Mouse (Mus musculus): ENCODE data around the gene Aplnr. TPM values are rescaled to one million over a fixed set of nuclear protein-coding genes. Genes with fewer than 3 reads are reported as not detected.

Gene Aplnr
- polyA plus RNA-seq, 1 experiment, result 24.8 TPM

DNA sequence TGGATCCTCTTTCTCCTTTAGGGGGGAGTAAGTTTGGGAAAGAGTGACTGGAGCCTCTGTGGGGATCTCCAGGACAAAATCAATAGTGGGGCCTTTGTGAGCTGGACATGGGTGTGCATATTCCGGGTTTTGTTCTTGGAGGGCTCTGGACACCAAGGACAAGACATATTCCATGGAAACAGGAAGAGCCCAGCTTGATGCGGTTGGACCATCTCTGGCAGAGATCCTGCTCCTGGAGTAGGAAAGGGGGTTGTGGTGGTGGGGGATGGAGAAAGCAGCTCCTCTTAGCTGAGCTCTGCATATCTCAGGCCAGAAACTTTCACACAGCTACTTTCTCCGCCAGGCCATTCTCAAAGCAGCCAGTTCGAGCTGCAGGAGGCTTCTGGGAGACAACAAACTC is 3.4 kb downstream of the Aplnr start:
- DNase-seq (ENCODE audit: low read depth), result no peak
- TF ChIP-seq POLR2A (IDR thresholded peaks at IDR 0.05; ENCODE audit: borderline replicate concordance, extremely low read depth, insufficient read depth, insufficient read length, poor library complexity, severe bottlenecking) (no peak), CTCF (IDR thresholded peaks at IDR 0.05; ENCODE audit: borderline replicate concordance, extremely low read depth, insufficient read depth, insufficient read length) (no peak)

DNA sequence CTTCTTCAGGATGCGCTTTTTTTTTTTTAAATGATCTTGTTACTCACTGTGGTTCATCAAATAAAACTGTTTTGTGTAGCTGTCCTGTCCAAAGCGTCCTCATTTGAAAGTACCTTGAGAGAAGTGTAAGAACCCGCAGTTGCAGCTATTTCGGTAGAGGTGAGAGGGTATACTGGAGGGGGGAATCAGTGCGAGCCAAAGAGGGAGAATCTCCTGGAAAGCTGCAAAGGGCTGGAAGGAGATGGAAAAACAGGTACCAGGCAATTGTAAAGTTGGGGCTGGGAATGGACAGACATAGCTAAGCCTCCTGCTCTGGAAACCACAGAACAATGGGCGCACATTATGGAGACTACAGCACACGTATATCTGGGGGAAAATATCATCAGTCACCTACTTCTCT is 3.8 kb downstream of the Aplnr start:
- DNase-seq (ENCODE audit: low read depth), result no peak
- no peak for TF ChIP-seq CTCF (IDR thresholded peaks at IDR 0.05; ENCODE audit: borderline replicate concordance, extremely low read depth, insufficient read depth, insufficient read length)

DNA sequence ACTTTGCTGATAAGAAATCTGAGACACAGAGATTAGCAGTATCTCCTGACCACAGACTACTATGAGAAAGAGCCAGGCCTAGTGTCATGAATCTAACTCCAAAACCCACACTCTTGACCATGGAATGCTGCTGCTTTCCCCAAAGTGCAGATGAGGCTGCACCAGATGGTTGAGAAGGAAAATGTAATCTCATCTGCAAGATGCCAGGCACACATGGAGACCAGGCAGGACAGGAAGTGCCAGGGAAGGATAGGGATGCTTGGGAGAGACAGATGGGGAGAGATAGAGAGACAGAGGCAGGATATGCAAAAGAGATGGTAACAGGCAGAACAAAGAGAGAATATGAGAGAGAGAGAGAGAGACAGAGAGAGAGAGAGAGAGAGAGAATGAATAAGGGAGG is 4.8 kb downstream of the Aplnr start:
- TF ChIP-seq CTCF (IDR thresholded peaks at IDR 0.05; ENCODE audit: borderline replicate concordance, extremely low read depth, insufficient read depth, insufficient read length) (no peak), POLR2A (IDR thresholded peaks at IDR 0.05; ENCODE audit: borderline replicate concordance, extremely low read depth, insufficient read depth, insufficient read length, poor library complexity, severe bottlenecking) (no peak)
- no peak for DNase-seq (ENCODE audit: low read depth)

DNA sequence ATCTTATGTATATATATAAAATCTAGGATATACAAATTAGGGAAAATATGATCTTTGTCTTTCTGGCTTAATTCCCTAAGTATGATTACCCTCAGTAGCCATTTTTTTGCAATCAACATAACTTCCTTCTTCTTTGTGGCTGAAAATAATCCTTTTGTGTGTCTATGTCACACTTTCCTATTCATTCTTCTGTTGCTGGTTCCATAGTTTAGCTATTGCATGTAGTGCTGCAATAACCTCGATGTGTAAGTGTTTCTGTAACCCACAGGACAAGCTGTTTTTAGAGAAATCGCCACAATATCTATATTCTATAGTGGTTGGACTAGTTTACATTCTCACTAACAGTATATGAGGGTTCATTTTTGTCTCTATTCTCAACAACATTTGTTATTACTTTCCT is 8.9 kb downstream of the Aplnr start:
- TF ChIP-seq POLR2A (IDR thresholded peaks at IDR 0.05; ENCODE audit: borderline replicate concordance, extremely low read depth, insufficient read depth, insufficient read length, poor library complexity, severe bottlenecking), result no peak
- DNase-seq (ENCODE audit: low read depth), result no peak

DNA sequence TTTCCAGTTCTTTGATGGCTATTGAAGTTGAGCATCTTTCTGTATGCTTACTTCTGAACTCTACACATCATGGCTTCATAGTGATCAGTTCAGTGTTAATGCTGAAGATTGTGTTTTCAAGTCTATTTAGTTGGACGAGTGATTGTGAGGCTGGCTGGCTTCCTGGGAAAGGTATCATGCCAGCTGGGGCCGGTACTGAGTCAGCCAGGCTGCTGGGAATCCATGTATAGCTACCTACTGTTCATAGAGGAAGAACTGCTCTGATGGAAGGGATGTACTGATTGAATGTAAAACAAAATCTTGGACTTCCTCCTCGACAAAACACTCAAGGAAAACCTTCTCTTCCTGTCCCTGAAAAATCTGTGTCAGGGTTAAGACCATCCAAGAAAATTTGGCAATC is 9.3 kb downstream of the Aplnr start:
- TF ChIP-seq CTCF (IDR thresholded peaks at IDR 0.05; ENCODE audit: borderline replicate concordance, extremely low read depth, insufficient read depth, insufficient read length) (no peak), POLR2A (IDR thresholded peaks at IDR 0.05; ENCODE audit: borderline replicate concordance, extremely low read depth, insufficient read depth, insufficient read length, poor library complexity, severe bottlenecking) (no peak)
- DNase-seq (ENCODE audit: low read depth), result no peak

DNA sequence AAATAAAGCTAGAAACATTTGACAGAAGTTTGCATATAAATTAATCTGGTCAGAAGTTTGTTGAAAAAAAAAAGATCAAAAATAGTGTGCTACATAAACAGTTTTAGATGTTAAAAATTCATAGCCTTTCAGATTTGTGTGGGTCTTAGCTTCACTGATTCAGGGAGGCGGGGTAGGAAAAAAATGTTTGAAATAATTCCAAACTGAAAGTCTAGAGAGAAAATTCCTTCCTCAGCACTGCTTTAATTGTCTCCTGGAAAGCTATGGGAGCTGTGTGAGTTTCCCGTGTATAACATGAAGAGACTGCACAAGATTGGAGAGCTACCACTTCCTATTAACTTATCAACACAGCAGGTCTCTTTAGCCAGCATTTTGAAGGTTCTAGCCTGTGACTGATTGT is 11.5 kb downstream of the Aplnr start:
- no peak for TF ChIP-seq CTCF (IDR thresholded peaks at IDR 0.05; ENCODE audit: borderline replicate concordance, extremely low read depth, insufficient read depth, insufficient read length)
- no peak for TF ChIP-seq POLR2A (IDR thresholded peaks at IDR 0.05; ENCODE audit: borderline replicate concordance, extremely low read depth, insufficient read depth, insufficient read length, poor library complexity, severe bottlenecking)
- no peak for DNase-seq (ENCODE audit: low read depth)

DNA sequence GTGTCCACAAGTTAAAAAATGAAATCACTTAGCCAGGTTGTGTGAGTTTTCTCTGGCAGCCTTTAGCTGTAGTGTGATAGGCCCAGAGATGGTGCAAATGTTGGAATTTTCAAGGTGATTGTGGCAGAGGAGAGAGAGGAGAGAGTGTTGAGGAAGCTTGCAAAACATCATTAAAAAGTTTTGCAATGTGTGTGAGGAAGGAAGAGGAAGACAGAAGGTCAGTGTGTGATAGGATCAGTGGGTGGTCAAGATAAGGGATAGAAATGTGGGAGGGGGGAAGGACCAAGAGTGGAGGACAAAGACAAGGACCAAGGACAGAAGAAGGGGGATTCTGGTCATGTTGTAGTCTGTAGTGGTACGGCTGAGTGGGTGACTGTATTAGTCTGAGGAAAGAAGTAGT is 14.3 kb downstream of the Aplnr start:
- TF ChIP-seq CTCF (IDR thresholded peaks at IDR 0.05; ENCODE audit: borderline replicate concordance, extremely low read depth, insufficient read depth, insufficient read length), result no peak
- no peak for TF ChIP-seq POLR2A (IDR thresholded peaks at IDR 0.05; ENCODE audit: borderline replicate concordance, extremely low read depth, insufficient read depth, insufficient read length, poor library complexity, severe bottlenecking)
- no peak for DNase-seq (ENCODE audit: low read depth)

DNA sequence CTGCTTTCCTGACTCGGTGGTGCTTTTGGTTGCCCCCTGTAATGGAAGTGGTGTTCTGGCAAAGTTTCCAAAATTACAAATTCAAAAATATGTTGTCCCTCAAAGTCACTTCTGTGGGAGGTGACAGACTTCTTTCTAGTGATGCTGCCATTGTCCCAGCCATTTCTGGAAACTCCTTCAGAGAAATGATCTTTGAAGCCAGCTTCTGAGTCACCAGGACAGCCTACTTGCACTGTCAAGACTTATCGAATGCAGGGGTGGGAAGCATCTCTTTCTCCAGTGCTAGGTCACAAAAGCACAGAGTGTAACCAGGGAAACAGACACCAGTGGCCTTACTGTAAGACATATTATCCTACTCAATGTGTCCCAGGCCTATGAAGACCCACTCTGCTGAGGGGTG is 15.2 kb downstream of the Aplnr start:
- DNase-seq (ENCODE audit: low read depth), result no peak
- TF ChIP-seq CTCF (IDR thresholded peaks at IDR 0.05; ENCODE audit: borderline replicate concordance, extremely low read depth, insufficient read depth, insufficient read length), result no peak
- no peak for TF ChIP-seq POLR2A (IDR thresholded peaks at IDR 0.05; ENCODE audit: borderline replicate concordance, extremely low read depth, insufficient read depth, insufficient read length, poor library complexity, severe bottlenecking)

DNA sequence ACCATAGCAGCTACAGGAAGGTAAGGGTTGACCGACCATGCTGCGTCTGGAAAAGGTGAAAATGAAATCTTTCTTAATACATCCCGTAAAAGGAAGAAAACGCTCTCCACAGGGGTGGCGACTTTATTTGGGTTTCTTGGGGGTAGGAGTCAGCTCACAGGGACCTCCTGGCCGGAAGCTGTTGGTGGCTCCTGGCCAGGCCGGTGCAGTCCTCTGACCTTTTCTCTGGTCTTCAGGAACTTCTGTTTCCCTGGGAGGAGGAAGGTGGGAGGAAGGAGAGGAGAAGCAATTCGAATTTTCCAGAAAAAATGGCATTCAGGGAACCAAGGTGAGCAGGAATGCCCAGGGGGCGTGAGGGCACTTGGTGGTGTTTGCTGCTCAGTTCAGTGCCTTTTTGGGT is 19.3 kb downstream of the Aplnr start:
- no peak for DNase-seq (ENCODE audit: low read depth)
- no peak for TF ChIP-seq POLR2A (IDR thresholded peaks at IDR 0.05; ENCODE audit: borderline replicate concordance, extremely low read depth, insufficient read depth, insufficient read length, poor library complexity, severe bottlenecking)
- TF ChIP-seq CTCF (IDR thresholded peaks at IDR 0.05; ENCODE audit: borderline replicate concordance, extremely low read depth, insufficient read depth, insufficient read length), result no peak

DNA sequence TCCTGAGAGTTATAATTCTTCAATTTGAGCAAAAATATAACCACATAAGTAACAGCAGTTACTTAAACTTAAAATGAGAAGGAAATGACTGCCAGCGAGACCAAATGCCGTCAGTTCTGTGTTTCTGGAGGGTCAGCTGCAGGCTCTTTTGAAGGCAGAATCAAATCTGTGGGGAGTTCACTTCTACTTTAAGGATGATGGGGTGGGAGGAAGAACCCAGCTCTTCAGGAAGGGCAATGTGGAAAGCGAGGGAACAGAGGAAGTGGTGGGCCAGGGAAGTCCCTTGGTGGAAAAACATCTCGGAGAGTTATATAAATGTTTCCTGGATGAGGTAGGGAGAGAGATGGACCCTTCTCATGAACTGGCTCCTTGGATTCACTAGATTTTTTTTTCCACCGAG is 20.1 kb downstream of the Aplnr start:
- no peak for DNase-seq (ENCODE audit: low read depth)
- TF ChIP-seq POLR2A (IDR thresholded peaks at IDR 0.05; ENCODE audit: borderline replicate concordance, extremely low read depth, insufficient read depth, insufficient read length, poor library complexity, severe bottlenecking) (no peak), CTCF (IDR thresholded peaks at IDR 0.05; ENCODE audit: borderline replicate concordance, extremely low read depth, insufficient read depth, insufficient read length) (no peak)

DNA sequence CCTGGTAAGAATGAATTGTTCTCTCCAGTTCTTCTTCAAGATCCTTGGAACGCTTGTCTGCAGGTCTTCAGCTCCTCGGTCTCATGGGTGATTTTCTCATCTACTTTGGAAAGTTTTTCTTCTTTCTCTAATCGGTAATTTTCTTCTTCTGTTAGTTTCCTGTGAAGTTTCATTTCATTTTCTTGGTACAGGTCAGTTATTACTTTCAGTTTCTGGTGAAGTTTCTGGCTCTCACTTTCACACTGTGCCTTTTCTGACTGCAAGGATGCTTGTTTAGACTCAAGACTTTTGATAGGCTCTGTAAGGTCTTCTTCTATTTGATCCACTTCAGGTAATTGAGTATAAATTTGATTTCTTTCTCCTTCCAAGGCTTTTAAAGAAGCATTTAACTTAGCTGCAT is 21.4 kb downstream of the Aplnr start:
- DNase-seq (ENCODE audit: low read depth), result no peak
- TF ChIP-seq POLR2A (IDR thresholded peaks at IDR 0.05; ENCODE audit: borderline replicate concordance, extremely low read depth, insufficient read depth, insufficient read length, poor library complexity, severe bottlenecking), result no peak
- TF ChIP-seq CTCF (IDR thresholded peaks at IDR 0.05; ENCODE audit: borderline replicate concordance, extremely low read depth, insufficient read depth, insufficient read length), result no peak

DNA sequence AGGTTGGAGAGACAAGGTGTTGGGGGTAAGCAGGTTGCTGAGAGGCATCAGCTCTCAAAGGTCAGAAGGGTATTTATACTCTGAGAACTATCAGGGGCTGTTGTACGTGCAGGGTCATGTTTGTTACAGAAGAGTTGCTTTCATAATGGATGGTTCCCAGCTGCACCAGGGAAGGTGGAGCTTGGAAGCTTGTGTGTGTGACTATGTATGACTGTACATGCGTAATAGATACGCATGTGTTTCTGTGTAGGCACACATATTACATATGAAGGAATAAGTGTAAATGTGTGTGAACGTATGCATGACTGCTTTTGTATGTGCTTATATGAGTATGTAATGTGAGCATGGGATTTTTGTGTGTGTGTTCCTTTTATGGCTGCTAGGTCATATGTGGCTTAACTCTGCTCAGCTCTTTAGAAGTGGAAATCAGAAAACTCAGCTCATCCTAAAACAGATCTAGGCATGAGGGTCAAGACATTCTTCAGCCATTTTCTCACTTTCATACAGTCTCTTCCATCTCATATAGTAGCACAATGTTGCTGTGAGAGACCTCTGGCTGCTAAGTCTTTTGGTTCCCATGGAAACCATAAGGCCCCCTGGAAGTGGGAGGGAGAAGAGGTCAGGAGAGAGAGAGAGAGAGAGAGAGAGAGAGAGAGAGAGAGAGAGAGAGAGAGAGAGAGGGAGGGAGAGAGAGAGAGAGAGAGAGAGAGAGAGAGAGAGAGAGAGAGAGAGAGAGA is 25.0 kb downstream of the Aplnr start:
- peak; percentile 61 for DNase-seq (ENCODE audit: low read depth)
- no peak for TF ChIP-seq CTCF (IDR thresholded peaks at IDR 0.05; ENCODE audit: borderline replicate concordance, extremely low read depth, insufficient read depth, insufficient read length)
- TF ChIP-seq POLR2A (IDR thresholded peaks at IDR 0.05; ENCODE audit: borderline replicate concordance, extremely low read depth, insufficient read depth, insufficient read length, poor library complexity, severe bottlenecking), result no peak
